Mouse (Mus musculus): ENCODE data around the gene Efhd1.

The Efhd1 gene

GRCm38 (mm10) chr1:87270204-87270603 is 6.0 kb downstream of the Efhd1 start:
- no peak for DNase-seq (ENCODE audit: low spot score)

- DNase-seq (ENCODE audit: low spot score), result no peak
Measured at GRCm38 (mm10) chr1:87270641-87271467, 6.7 kb downstream of the Efhd1 start.

- no peak for DNase-seq (ENCODE audit: low spot score)
Measured at GRCm38 (mm10) chr1:87271596-87271995, 7.4 kb downstream of the Efhd1 start.

- no peak for DNase-seq (ENCODE audit: low spot score)
Measured at GRCm38 (mm10) chr1:87272462-87272861, 8.3 kb downstream of the Efhd1 start.

GRCm38 (mm10) chr1:87273514-87273942 is 9.4 kb downstream of the Efhd1 start:
- DNase-seq (ENCODE audit: low spot score), result no peak

- DNase-seq (ENCODE audit: low spot score), result no peak
Measured at GRCm38 (mm10) chr1:87274134-87274533, 10.0 kb downstream of the Efhd1 start.

GRCm38 (mm10) chr1:87275151-87275550 is 11.0 kb downstream of the Efhd1 start:
- no peak for DNase-seq (ENCODE audit: low spot score)

GRCm38 (mm10) chr1:87276056-87276455 is 11.9 kb downstream of the Efhd1 start:
- DNase-seq (ENCODE audit: low spot score), result no peak

- DNase-seq (ENCODE audit: low spot score), result no peak
Measured at GRCm38 (mm10) chr1:87280281-87280680, 16.1 kb downstream of the Efhd1 start.

GRCm38 (mm10) chr1:87281599-87282412 is 17.6 kb downstream of the Efhd1 start:
- no peak for DNase-seq (ENCODE audit: low spot score)

GRCm38 (mm10) chr1:87282413-87282788 is 18.2 kb downstream of the Efhd1 start:
- DNase-seq (ENCODE audit: low spot score), result no peak

GRCm38 (mm10) chr1:87283410-87283960 is 19.3 kb downstream of the Efhd1 start:
- no peak for DNase-seq (ENCODE audit: low spot score)

GRCm38 (mm10) chr1:87287105-87287504 is 22.9 kb downstream of the Efhd1 start:
- no peak for DNase-seq (ENCODE audit: low spot score)

- no peak for DNase-seq (ENCODE audit: low spot score)
Measured at GRCm38 (mm10) chr1:87291416-87291815, 27.3 kb downstream of the Efhd1 start.

GRCm38 (mm10) chr1:87292420-87293190 is 28.4 kb downstream of the Efhd1 start:
- no peak for DNase-seq (ENCODE audit: low spot score)

- no peak for DNase-seq (ENCODE audit: low spot score)
Measured at GRCm38 (mm10) chr1:87294063-87294710, 30.0 kb downstream of the Efhd1 start.

GRCm38 (mm10) chr1:87294951-87295350 is 30.8 kb downstream of the Efhd1 start:
- no peak for DNase-seq (ENCODE audit: low spot score)

GRCm38 (mm10) chr1:87297346-87297925 is 33.3 kb downstream of the Efhd1 start:
- no peak for DNase-seq (ENCODE audit: low spot score)

- no peak for DNase-seq (ENCODE audit: low spot score)
Measured at GRCm38 (mm10) chr1:87300360-87301286, 36.5 kb downstream of the Efhd1 start.

GRCm38 (mm10) chr1:87301971-87302370 is 37.8 kb downstream of the Efhd1 start:
- no peak for DNase-seq (ENCODE audit: low spot score)

Measured in T-cell, adult 2 months (primary cell).